Mouse (Mus musculus) c-Kit-positive CD71-positive TER-119-positive erythroid progenitor cells, embryonic 14.5 days (primary cell): ENCODE measurements around the gene Lmo4.

Experiments used
- DNase-seq: peaks from one replicate; pipeline ENCODE4 v3.0.0-alpha.2; 2013; ENCODE audit warnings: low spot score

Lmo4 gene

GRCm38 (mm10) chr3:144203259-144203987, 1.6 kb downstream of the Lmo4 start:
- DNase-seq = peak; percentile 61

GRCm38 (mm10) chr3:144202574-144203258, 2.3 kb downstream of the Lmo4 start:
- DNase-seq = no peak

- DNase-seq = peak; percentile 66
These were observed 3.0 kb downstream of the Lmo4 start for GRCm38 (mm10) chr3:144201794-144202573.

- DNase-seq = no peak
These were observed 19.5 kb downstream of the Lmo4 start for GRCm38 (mm10) chr3:144185327-144186152.

- DNase-seq = no peak
These were observed 20.1 kb downstream of the Lmo4 start for GRCm38 (mm10) chr3:144184918-144185317.

GRCm38 (mm10) chr3:144182229-144182628, 22.8 kb downstream of the Lmo4 start:
- peak; percentile 24 for DNase-seq

GRCm38 (mm10) chr3:144178937-144179336, 26.1 kb downstream of the Lmo4 start:
- no peak for DNase-seq

GRCm38 (mm10) chr3:144173866-144174588, 31.0 kb downstream of the Lmo4 start:
- no peak for DNase-seq

GRCm38 (mm10) chr3:144173138-144173537, 31.9 kb downstream of the Lmo4 start:
- DNase-seq = no peak

GRCm38 (mm10) chr3:144171749-144172148, 33.3 kb downstream of the Lmo4 start:
- DNase-seq = no peak

GRCm38 (mm10) chr3:144170539-144170938, 34.5 kb downstream of the Lmo4 start:
- no peak for DNase-seq

GRCm38 (mm10) chr3:144166439-144167155, 38.4 kb downstream of the Lmo4 start:
- no peak for DNase-seq

GRCm38 (mm10) chr3:144165439-144165838, 39.6 kb downstream of the Lmo4 start:
- DNase-seq = no peak

GRCm38 (mm10) chr3:144164665-144165385, 40.2 kb downstream of the Lmo4 start:
- no peak for DNase-seq

GRCm38 (mm10) chr3:144163718-144164117, 41.3 kb downstream of the Lmo4 start:
- DNase-seq = no peak

- no peak for DNase-seq
These were observed 42.9 kb downstream of the Lmo4 start for GRCm38 (mm10) chr3:144162156-144162555.

GRCm38 (mm10) chr3:144161261-144161660, 43.8 kb downstream of the Lmo4 start:
- DNase-seq = no peak

- DNase-seq = no peak
These were observed 49.3 kb downstream of the Lmo4 start for GRCm38 (mm10) chr3:144155746-144156145.

GRCm38 (mm10) chr3:144153395-144153794, 51.6 kb downstream of the Lmo4 start:
- DNase-seq = no peak

- no peak for DNase-seq
These were observed 54.0 kb downstream of the Lmo4 start for GRCm38 (mm10) chr3:144151001-144151400.
